Mouse (Mus musculus) macrophage (primary cell): ENCODE results near the gene Gnai3. TPM values are rescaled to one million over a fixed set of nuclear protein-coding genes. Genes with fewer than 3 reads are reported as not detected.

Source experiments
- H3K27ac ChIP-seq: fragments of 350-480 bp; formaldehyde crosslinking; 2 replicates; pipeline ENCODE4 v1.9.0; 2021
- H3K36me3 ChIP-seq: fragments of 350-480 bp; formaldehyde crosslinking; 2 replicates; pipeline ENCODE4 v1.9.0; 2021; ENCODE audit errors: inconsistent target
- H3K4me3 ChIP-seq: fragments of 350-480 bp; formaldehyde crosslinking; 2 replicates; pipeline ENCODE4 v1.9.0; 2021; ENCODE audit errors: inconsistent target
- H3K79me2 ChIP-seq: fragments of 350-480 bp; formaldehyde crosslinking; 2 replicates; pipeline ENCODE4 v1.9.0; 2021; ENCODE audit errors: inconsistent target
- WGBS: methylation state at CpG from one replicate; pipeline ENCODE4 v1.1.7; 2026; ENCODE audit warnings: inconsistent platforms; ENCODE audit not compliant: missing documents; 5-methylcytosine and 5-hydroxymethylcytosine counted together
- polyA plus RNA-seq: library from polyadenylated mRNA; stranded (reverse); fragments of 250-400 nt; gene quantifications from 3 replicates; pipeline ENCODE4 v1.2.4, GENCODE M21; 2018; ENCODE audit warnings: inconsistent platforms

Gene Gnai3
- polyA plus RNA-seq, 1 experiment from 2014 or later = 64.3 TPM

- H3K27ac ChIP-seq = no peak overlapping the region
- no peak overlapping the region for H3K4me3 ChIP-seq
- 74% methylated on average over 14 of the region's 14 CpGs for WGBS
- no peaks in the 10 kb centered on the region for H3K79me2 ChIP-seq
- H3K36me3 ChIP-seq = no peaks in the 10 kb centered on the region
Measured at GRCm38 (mm10) chr3:108174672-108175531, 29.0 kb upstream of the Gnai3 start.

DNA sequence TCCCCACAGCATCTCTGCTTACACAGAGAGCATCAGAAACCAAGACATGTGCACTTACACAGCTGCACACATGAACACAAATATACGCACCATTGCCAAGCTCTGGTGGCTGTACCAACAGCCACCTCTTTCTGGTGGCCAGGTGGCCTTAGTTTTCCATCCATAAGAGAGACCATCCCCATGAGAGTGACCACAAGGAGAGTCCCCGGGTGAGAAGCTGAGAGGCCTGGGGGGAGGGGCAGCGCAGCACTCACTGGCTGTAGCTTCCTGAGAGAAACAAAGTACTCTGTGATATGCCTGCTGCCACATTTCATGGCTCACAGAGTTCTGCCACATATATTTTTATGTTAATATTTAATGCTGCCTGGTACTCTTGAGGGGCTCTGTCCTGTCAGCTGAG, 23.3 kb upstream of the Gnai3 start:
- Histone ChIP-seq H3K36me3 (no peaks in the 10 kb centered on the region), H3K79me2 (no peaks in the 10 kb centered on the region), H3K4me3 (no peak overlapping the region), H3K27ac (no peak overlapping the region)
- 82% methylated on average over 3 of the region's 3 CpGs for WGBS

DNA sequence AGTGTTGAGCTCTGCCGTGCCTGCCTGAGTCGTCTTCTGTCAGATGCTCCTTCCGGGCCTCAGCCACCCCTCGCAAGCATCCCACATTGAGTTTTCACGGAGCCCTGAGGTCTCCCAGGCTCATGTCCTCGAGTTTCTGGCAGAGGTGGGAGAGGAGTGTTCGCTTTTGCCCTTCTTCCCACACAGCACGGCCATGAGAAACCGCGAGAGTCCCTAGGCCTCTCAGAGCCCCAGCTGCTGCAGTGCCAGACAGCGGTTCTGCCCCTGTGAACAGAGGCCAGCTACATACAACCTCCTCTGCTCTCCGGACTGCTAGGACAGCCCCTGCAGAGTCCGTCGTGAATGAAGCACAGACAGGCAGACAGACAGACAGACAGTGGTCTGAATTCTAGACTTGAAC, 21.6 kb upstream of the Gnai3 start:
- Histone ChIP-seq H3K27ac (no peak overlapping the region), H3K36me3 (no peaks in the 10 kb centered on the region), H3K4me3 (no peak overlapping the region), H3K79me2 (no peaks in the 10 kb centered on the region)
- 84% methylated on average over 12 of the region's 14 CpGs for WGBS

DNA sequence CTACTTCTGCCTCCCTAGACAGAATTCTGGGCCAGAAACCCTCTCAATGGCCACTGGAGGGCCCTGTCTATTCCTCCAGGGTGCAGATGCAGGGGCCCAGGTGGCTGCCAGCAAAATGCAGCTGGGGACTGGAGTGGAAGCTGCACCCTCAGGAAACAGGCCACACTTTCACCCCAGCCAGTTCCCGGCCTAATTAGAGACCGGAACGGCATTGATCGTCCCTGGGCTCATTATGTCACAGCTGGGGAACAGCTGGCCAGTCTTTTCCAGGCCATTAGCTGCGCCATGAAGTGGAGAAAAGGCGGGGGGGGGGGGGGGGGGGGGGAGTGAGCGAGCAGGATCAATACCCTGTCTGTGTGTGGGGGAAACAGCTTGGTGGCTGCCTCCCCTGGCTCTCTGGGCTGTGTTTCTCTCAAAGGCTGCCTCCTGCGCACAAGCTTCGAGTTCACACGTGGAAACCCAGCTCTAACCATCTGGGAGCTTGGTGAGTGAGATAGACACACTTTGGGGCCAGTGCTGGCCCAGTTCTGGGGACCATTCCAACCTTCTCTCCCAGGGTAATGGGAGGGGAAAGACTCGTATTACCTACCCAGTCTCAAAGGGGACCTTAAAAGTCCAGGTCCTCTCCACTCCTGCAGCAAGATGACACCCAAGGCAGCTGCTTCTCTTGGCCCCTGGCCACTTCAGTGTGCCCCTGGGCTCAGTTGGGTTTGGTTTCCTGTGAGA, 20.7 kb upstream of the Gnai3 start:
- WGBS = 51% methylated on average over 6 of the region's 11 CpGs
- no peak overlapping the region for H3K4me3 ChIP-seq

DNA sequence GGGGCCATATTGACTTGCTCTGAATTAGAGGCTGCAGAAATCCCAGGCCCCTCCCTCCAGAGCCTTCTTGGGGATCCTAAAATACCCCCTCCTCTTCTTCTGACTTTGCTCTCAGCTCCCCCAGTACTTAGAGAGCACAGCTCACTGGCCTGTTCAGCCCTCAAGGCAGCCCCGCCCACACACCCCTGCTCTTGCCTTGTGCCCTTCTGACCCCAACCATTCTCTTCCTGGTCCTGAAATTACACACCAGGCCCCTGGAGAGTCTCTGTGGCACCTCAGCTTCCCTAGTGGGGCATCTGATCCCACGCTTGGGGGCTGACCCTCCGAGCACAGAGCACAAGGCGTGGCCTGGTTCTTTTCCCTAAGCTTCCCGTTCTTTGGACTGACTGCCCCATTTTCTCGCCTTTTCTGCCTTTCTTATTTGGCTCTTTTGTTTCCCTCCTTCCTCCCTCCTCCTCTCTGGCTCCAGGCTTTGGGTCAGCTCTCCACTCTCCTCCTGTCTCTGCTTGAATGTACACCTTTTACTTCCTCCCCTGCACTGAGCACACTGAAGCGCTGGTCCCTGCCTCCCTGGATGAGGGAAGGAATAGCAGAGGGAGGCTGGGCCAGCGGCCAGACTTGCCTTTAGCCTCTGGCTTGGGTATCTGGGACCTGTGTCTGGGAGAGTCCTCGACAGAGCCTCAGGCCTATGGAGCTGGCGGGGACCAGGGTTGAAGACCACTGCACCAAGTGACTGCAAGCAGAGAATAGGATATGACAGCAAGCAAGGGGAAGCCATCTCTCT, 19.8 kb upstream of the Gnai3 start:
- H3K4me3 ChIP-seq = no peak overlapping the region

More for the DNA sequence above, 20.7 kb upstream of the Gnai3 start:
- no peaks in the 10 kb centered on the region for H3K79me2 ChIP-seq
- no peaks in the 10 kb centered on the region for H3K36me3 ChIP-seq
- H3K27ac ChIP-seq = no peak overlapping the region

GRCm38 (mm10) chr3:108164807-108165206, 18.9 kb upstream of the Gnai3 start:
- no peak overlapping the region for H3K4me3 ChIP-seq
- 31% methylated on average over 9 of the region's 9 CpGs for WGBS
- H3K27ac ChIP-seq = no peak overlapping the region

More for the DNA sequence above, 19.8 kb upstream of the Gnai3 start:
- Histone ChIP-seq H3K36me3 (no peaks in the 10 kb centered on the region), H3K27ac (no peak overlapping the region), H3K79me2 (no peaks in the 10 kb centered on the region)
- 87% methylated on average over 10 of the region's 10 CpGs for WGBS

DNA sequence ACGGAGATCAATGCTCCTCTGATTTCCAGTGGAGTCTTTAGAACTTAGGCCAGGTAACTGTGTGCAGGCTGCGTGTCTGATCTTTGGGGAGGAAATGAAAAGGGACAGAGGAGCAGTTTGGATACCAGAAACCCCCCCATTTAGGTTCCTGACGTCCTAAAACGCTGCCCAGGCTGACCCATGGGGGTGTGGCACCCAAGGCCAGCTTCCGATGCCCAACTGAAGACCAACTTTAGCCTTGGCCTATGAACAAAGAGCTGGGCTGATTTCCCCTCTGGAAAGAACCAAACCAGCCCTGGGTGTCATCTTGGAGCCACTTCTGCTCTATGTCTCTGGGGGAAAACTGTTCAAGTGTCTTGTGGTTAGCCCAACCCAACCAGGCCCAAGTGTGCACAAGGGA, 18.1 kb upstream of the Gnai3 start:
- 76% methylated on average over 5 of the region's 5 CpGs for WGBS
- Histone ChIP-seq H3K27ac (no peak overlapping the region), H3K79me2 (no peaks in the 10 kb centered on the region), H3K4me3 (no peak overlapping the region), H3K36me3 (no peaks in the 10 kb centered on the region)

More at GRCm38 (mm10) chr3:108164807-108165206, 18.9 kb upstream of the Gnai3 start:
- Histone ChIP-seq H3K36me3 (no peaks in the 10 kb centered on the region), H3K79me2 (no peaks in the 10 kb centered on the region)

DNA sequence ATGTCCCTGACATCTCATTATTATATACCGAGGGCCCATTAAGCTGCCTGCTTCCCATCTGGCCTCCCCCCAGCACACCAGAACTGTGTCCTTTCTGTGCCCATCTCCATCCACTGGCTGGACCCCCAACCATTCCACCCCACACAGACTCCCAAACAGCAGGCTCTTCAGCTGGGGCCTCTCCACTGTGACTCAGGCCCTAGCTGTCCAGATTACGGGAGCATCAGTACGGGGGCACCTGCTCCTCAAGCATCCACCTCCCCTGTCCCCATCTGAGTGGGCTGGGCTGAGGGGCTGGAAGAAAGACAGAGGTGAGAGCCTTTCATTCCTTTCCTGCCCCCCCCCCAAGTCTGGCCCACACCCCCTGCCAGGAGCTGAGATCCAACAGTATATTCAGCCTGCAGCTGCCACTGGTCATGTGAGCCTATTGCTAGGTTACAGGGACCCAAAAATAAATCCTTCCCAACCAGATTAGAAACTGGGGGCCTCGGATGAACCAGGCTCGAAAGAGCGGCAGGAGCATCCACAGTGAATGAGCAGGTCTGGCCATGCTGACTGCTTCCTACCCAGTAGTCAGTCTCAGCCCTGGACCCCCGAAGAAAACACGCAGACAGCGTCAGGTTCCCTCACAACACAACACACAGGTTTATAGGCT, 12.6 kb upstream of the Gnai3 start:
- WGBS = 85% methylated on average over 9 of the region's 9 CpGs
- Histone ChIP-seq H3K36me3 (no peaks in the 10 kb centered on the region), H3K79me2 (no peaks in the 10 kb centered on the region), H3K27ac (no peak overlapping the region), H3K4me3 (no peak overlapping the region)

GRCm38 (mm10) chr3:108154656-108155055, 8.7 kb upstream of the Gnai3 start, which contains the start of gene Gpr61:
Gene Gpr61 (minus strand): TSS chr3:108154882.
- no peak within 1 kb of the TSS for H3K27ac ChIP-seq
- no peaks in the 10 kb centered on the region for H3K79me2 ChIP-seq
- 83% methylated on average over 4 of the region's 4 CpGs for WGBS
- H3K4me3 ChIP-seq = no peak within 1 kb of the TSS
- no peaks in the 10 kb centered on the region for H3K36me3 ChIP-seq

- Histone ChIP-seq H3K27ac (no peak overlapping the region), H3K79me2 (no peaks in the 10 kb centered on the region), H3K36me3 (no peaks in the 10 kb centered on the region), H3K4me3 (no peak overlapping the region)
- 100% methylated on average over 3 of the region's 3 CpGs for WGBS
Measured at GRCm38 (mm10) chr3:108152290-108152689, 6.3 kb upstream of the Gnai3 start.

GRCm38 (mm10) chr3:108147386-108148235, 1.7 kb upstream of the Gnai3 start:
- no peak overlapping the region for H3K4me3 ChIP-seq
- 79% methylated on average over 10 of the region's 11 CpGs for WGBS

DNA sequence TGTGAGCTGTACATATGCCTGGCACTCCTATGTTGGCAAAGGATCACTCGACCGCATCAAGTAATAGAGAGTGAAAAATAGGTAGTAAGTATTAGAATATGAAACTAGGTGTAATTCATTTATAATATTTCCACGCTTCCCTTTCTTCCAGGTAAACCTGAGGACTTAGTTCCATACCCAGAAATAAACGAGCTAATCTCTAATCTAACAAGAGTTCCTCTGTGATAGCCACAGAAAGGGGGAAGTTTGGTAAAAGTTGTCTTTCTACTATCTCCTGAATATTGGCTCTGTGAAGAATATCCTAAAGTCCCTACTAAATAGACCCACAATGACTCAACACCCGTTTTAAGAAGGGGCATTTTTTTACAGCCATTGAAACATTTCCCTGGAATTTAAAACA, 725 bp upstream of the Gnai3 start:
- no peaks in the 10 kb centered on the region for H3K36me3 ChIP-seq
- peak overlapping the region; percentile 90 for H3K4me3 ChIP-seq
- H3K27ac ChIP-seq = peak overlapping the region; percentile 69
- 25% methylated on average over 5 of the region's 5 CpGs for WGBS
- peaks cover 44% of the 10 kb centered on the region for H3K79me2 ChIP-seq

More at GRCm38 (mm10) chr3:108147386-108148235, 1.7 kb upstream of the Gnai3 start:
- H3K79me2 ChIP-seq = peaks cover 35% of the 10 kb centered on the region
- no peak overlapping the region for H3K27ac ChIP-seq
- H3K36me3 ChIP-seq = no peaks in the 10 kb centered on the region

- H3K27ac ChIP-seq = no peak overlapping the region
- no peaks in the 10 kb centered on the region for H3K36me3 ChIP-seq
- H3K79me2 ChIP-seq = peaks cover 100% of the 10 kb centered on the region
- WGBS = 52% methylated on average over 4 of the region's 4 CpGs
- no peak overlapping the region for H3K4me3 ChIP-seq
Measured at GRCm38 (mm10) chr3:108140786-108141185, 5.2 kb downstream of the Gnai3 start.
